Mouse (Mus musculus) embryonic facial prominence, embryonic 12.5 days (tissue): Measurements from ENCODE around the gene Eif2b3. TPM values are rescaled to one million over a fixed set of nuclear protein-coding genes. Genes with fewer than 3 reads are reported as not detected.
A peak's percentile ranks its signal among the peaks of the same experiment; 100 is the strongest.

ENCODE experiments used
- ATAC-seq: fragments of 200-750 bp; cut with Nextera tagmentation; 2 replicates; pipeline ENCODE4 v1.8.0; 2017; ENCODE audit not compliant: insufficient number of reproducible peaks, insufficient read depth, low FRiP score, low TSS enrichment
- H3K27ac ChIP-seq: fragments of 300-500 bp; sonication (generic); 2 replicates; pipeline ENCODE4 v1.5.1; 2016; ENCODE audit warnings: mild to moderate bottlenecking
- H3K27me3 ChIP-seq: fragments of 300-500 bp; sonication (generic); 2 replicates; pipeline ENCODE4 v1.6.1; 2016; ENCODE audit warnings: mild to moderate bottlenecking, moderate library complexity
- H3K36me3 ChIP-seq: fragments of 300-500 bp; sonication (generic); 2 replicates; pipeline ENCODE4 v1.6.1; 2016; ENCODE audit warnings: mild to moderate bottlenecking
- H3K4me1 ChIP-seq: fragments of 300-500 bp; sonication (generic); 2 replicates; pipeline ENCODE4 v1.6.1; 2016
- H3K4me2 ChIP-seq: fragments of 300-500 bp; sonication (generic); replicated peaks from 2 replicates; pipeline ENCODE4 v1.6.1; 2016; ENCODE audit warnings: mild to moderate bottlenecking, moderate library complexity
- H3K4me3 ChIP-seq: fragments of 300-500 bp; sonication (generic); 2 replicates; pipeline ENCODE4 v1.5.1; 2016; ENCODE audit warnings: mild to moderate bottlenecking
- H3K9ac ChIP-seq: fragments of 300-500 bp; sonication (generic); 2 replicates; pipeline ENCODE4 v1.6.1; 2016; ENCODE audit warnings: mild to moderate bottlenecking, moderate library complexity
- H3K9me3 ChIP-seq: fragments of 300-500 bp; sonication (generic); 2 replicates; pipeline ENCODE4 v1.6.1; 2016; ENCODE audit warnings: mild to moderate bottlenecking, moderate library complexity
- WGBS: fragments of 180-500 bp; shearing (Covaris S2); methylation state at CpG from one replicate; pipeline ENCODE4 v1.1.7; 2016; 5-methylcytosine and 5-hydroxymethylcytosine counted together
- polyA plus RNA-seq: library from polyadenylated mRNA; unstranded; fragments of >200 nt; fragmentation: Nextera tagmentation; extraction: Ambion mirVana; gene quantifications from 2 replicates; pipeline ENCODE4 v1.2.1, GENCODE M21; 2016

The Eif2b3 gene
- polyA plus RNA-seq, 1 experiment from 2014 or later: 43.8 TPM

DNA sequence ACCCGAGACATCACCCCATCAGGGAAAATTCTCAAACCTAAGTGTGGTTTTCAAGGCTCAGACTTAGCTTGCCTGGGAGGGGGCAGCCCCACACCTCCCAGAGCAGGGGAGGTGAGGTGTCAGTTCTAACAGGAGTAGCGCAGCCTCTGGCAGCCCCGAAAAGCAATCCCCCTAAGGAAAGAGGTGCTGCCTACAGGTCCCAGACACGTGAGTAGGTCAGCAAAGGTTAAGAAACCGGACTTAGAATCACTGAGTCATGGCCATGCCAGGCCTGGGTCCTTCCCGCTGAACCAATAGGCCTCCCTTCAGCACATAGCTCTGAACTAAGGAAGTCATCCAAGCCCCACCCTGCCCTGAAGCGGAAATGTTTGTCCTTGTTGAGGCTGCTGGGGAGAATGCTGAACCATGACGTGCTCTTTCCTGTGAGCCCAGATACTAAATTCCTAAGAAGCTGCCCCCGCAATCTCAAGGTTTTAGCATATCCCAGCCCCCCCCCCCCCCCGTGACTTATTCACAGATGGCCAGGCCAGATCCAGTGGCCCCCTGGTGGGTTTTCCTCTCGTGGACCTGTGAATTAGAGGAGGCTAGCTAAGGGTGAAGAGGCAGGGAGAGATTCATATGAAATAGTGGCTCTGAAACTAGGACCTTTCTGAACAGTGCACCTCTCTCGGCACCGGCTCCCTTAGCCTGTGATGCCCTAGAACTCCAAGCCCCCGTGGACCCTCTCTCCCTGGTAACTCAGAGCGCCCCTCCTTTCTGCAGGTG, 106.9 kb downstream of the Eif2b3 start:
- peaks cover 22% of the 10 kb centered on the region for H3K4me1 ChIP-seq

DNA sequence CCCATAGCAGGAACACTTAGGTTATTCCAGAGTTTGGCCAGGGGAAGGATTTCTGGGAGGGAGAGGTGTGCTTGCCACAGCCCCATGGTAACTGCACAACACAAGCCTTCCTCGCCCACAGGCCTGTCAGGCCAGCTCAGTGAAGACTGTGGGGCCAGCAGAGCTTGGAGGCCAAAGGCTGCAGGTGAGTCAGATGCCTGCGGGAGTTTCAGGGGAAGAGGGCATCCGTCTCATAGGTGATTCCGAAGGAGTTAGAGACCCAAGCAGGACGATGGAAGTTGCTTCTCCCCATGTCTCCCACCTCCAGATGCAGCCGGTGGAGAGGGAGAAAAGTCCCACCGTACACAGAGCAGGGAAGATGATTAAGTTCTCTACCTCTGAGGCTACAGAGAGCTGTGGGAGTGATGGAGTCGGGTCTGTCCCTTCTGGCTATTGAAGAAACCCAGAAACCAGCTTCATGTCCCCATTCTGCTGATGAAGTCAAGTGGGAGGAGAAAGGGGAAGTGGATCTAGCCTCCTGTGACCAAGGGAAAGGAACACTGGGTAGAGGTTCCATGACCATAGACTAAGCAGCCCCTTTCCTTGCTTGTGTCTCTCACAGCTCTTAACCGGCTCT, 107.6 kb downstream of the Eif2b3 start, which contains the start of gene Tctex1d4:
Gene Tctex1d4 (plus strand): TSS at position 120 of the 616 bp plus-strand sequence.
- peak within 1 kb of the TSS; percentile 40; the same call in 1 of the 2 replicates for H3K9ac ChIP-seq
- H3K36me3 ChIP-seq: peaks cover 6% of the 10 kb centered on the region; the same call in 1 of the 2 replicates
- no peak within 1 kb of the TSS for H3K4me3 ChIP-seq
- 0 out of 2 replicates have a peak within 1 kb of the TSS, but pooled peaks have one; percentile 24 for H3K4me2 ChIP-seq
- WGBS: 88% methylated on average over 9 of the region's 9 CpGs
- H3K27ac ChIP-seq: peak within 1 kb of the TSS; percentile 82
- no peak for ATAC-seq
- peaks cover 11% of the 10 kb centered on the region for H3K27me3 ChIP-seq
- no peaks in the 10 kb centered on the region for H3K9me3 ChIP-seq
- peaks cover 23% of the 10 kb centered on the region for H3K4me1 ChIP-seq

More for the DNA sequence above, 106.9 kb downstream of the Eif2b3 start:
- Histone ChIP-seq H3K4me2 (0 out of 2 replicates have a peak overlapping the region, but pooled peaks have one; percentile 24), H3K9ac (no peak overlapping the region; the same call in 1 of the 2 replicates), H3K27me3 (peaks cover 5% of the 10 kb centered on the region), H3K27ac (peak overlapping the region; percentile 82), H3K36me3 (peaks cover 6% of the 10 kb centered on the region; the same call in 1 of the 2 replicates), H3K9me3 (no peaks in the 10 kb centered on the region), H3K4me3 (no peak overlapping the region)
- ATAC-seq: no peak
- WGBS: 41% methylated on average over 15 of the region's 15 CpGs

DNA sequence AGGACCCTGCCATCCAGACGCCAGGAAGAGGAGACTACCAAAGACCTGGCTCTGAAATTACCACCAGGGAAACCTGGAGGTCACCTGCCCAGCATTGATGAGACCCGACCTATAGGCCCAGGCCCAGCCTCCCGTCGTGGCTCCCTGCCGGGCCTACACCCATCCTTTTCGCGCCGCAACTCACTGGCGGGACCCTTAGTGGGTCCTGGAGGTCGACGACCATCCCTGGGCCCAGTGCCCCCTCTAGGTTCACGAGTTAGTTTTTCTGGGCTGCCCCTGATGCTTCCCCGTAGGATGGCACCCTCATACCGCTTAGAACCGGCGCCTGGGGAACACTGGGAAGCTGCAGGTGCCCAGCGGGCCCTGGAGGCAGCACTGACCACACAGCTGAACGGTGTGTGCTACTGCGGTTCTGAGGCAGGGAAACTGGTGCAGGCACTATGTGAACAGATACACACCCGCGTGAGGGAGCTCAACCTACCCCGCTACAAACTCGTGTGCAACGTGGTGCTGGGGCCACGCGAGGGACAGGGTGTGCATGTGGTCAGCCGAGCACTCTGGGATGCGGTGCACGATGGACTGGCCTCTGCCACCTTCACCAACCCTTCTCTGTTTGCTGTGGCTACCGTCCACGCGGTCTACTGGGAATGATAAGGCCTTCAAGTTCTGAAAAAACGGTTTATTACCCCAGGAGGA, 108.9 kb downstream of the Eif2b3 start:
- no peak for ATAC-seq
- Histone ChIP-seq H3K9ac (no peak overlapping the region), H3K27ac (no peak overlapping the region), H3K36me3 (peaks cover 6% of the 10 kb centered on the region; the same call in 1 of the 2 replicates), H3K4me2 (no peak overlapping the region), H3K4me3 (no peak overlapping the region), H3K9me3 (no peaks in the 10 kb centered on the region), H3K4me1 (peaks cover 34% of the 10 kb centered on the region), H3K27me3 (peaks cover 25% of the 10 kb centered on the region)
- WGBS: 87% methylated on average over 33 of the region's 33 CpGs

DNA sequence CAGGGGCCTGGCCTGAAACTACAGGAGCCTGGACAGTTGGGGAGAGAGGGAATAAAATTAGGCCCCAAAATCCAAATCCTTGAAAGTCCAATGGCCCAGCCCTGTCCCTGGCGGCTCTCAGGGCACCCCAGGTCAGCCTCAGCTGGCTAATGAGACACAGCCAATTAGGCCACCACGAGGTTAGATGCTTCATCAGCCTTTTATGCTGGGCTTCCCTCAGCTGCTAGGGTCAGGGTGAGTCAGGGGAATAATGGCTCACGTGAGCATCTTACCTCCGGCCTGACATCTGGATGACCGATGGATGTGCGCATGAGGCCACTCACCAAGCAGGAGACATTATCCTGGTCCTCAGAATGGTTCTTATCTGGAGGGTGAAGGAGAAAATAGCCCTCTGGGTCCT, 111.6 kb downstream of the Eif2b3 start:
- no peak overlapping the region for H3K27ac ChIP-seq
- peaks cover 6% of the 10 kb centered on the region; the same call in 1 of the 2 replicates for H3K36me3 ChIP-seq
- WGBS: 62% methylated on average over 6 of the region's 6 CpGs
- peaks cover 29% of the 10 kb centered on the region for H3K27me3 ChIP-seq
- no peak overlapping the region for H3K4me3 ChIP-seq
- peaks cover 25% of the 10 kb centered on the region for H3K4me1 ChIP-seq
- H3K9me3 ChIP-seq: no peaks in the 10 kb centered on the region
- H3K9ac ChIP-seq: no peak overlapping the region
- no peak for ATAC-seq
- H3K4me2 ChIP-seq: no peak overlapping the region

DNA sequence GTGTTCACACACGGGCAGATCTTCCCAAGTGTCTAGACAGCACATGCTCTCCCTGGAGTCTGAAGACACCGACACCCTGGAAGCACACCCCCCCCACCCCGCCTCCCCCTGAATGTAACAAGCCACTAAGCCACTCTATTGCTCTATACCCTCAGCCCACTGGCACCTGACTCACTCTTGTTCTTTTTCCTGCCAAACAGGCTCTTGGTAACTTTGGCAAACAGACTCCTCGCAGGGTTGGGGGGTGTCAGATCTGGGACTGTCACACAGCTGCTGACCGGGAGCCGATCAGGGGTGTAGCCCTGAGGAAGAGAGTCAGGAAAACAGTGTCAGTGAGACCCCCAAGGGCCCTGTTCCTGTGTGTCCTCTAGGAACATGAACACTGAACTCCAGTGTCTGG, 112.0 kb downstream of the Eif2b3 start:
- Histone ChIP-seq H3K4me3 (no peak overlapping the region), H3K9ac (no peak overlapping the region), H3K4me1 (peaks cover 21% of the 10 kb centered on the region; the same call in 1 of the 2 replicates), H3K27ac (no peak overlapping the region), H3K9me3 (no peaks in the 10 kb centered on the region), H3K27me3 (peaks cover 29% of the 10 kb centered on the region), H3K4me2 (no peak overlapping the region), H3K36me3 (peaks cover 6% of the 10 kb centered on the region; the same call in 1 of the 2 replicates)
- WGBS: 72% methylated on average over 6 of the region's 6 CpGs
- no peak for ATAC-seq

DNA sequence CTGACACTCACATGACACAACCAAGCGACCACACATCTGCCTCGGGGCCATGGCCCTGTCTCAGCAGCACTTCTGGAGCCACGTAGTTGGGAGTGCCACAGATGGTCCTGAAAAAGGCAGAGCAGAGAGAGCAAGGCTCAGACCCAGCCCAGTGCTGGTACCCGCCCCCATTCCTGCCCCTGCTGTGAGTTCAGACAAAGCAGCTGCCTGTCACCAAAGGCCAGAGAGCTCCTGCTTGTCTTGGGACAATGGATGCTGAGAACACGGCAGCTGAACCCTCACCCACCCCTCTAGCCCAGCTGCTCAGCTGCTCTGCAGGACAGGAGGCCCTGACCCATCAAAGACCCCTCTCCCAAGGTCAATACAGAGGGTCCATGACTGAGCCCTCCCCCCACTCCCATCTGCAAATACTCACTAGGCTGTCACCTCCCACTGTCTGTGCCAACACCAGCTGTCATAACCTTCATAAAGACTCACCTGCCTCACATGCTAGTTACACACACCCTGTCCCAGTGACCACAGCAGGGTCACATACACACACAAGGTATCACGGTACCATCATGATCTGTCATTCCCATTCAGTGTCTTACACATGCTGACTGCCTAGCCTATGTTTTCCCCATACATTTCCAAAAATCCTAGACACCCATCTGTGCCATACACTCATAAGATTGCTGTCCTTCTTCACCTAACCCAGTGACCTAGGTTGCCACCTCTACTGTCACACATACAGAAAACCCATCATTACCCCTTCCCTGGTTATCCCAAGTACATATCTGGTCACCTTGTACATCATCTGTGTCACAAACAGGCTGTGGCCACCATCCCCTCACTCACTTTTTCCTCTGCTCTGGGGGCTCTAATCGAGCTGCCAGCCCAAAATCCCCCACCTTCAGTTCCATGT, 112.9 kb downstream of the Eif2b3 start:
- H3K27me3 ChIP-seq: peaks cover 29% of the 10 kb centered on the region
- no peaks in the 10 kb centered on the region for H3K9me3 ChIP-seq
- no peak overlapping the region for H3K27ac ChIP-seq
- peaks cover 17% of the 10 kb centered on the region; the same call in 1 of the 2 replicates for H3K4me1 ChIP-seq
- no peak overlapping the region for H3K9ac ChIP-seq
- H3K36me3 ChIP-seq: peaks cover 6% of the 10 kb centered on the region; the same call in 1 of the 2 replicates
- peak overlapping the region; percentile 87 for H3K4me3 ChIP-seq
- ATAC-seq: peak; percentile 36; the same call in 1 of the 2 replicates
- 16% methylated on average over 7 of the region's 7 CpGs for WGBS
- peak overlapping the region; percentile 96 for H3K4me2 ChIP-seq

DNA sequence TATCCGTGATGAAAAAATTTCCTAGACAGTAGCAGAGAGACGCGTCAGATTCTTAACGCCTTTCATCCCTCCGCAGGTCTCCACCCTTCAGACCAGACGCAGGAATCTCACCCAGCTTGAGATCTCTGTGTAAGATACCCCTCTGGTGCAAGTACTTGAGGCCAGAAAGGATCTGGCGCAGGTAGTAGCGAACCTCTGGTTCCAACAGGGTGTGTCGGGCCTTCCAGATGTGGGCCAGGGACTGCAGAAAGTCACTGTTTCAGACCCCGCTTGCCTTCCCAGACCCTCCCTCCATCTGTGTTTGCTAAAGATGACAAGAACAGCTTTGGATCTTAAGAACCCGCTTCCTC, 113.6 kb downstream of the Eif2b3 start:
- Histone ChIP-seq H3K4me3 (peak overlapping the region; percentile 87), H3K36me3 (peaks cover 6% of the 10 kb centered on the region; the same call in 1 of the 2 replicates), H3K4me1 (peaks cover 17% of the 10 kb centered on the region; the same call in 1 of the 2 replicates), H3K27me3 (peaks cover 29% of the 10 kb centered on the region), H3K27ac (no peak overlapping the region), H3K9me3 (no peaks in the 10 kb centered on the region), H3K4me2 (peak overlapping the region; percentile 96), H3K9ac (peak overlapping the region; percentile 78)
- 9% methylated on average over 11 of the region's 11 CpGs for WGBS
- ATAC-seq: no peak

DNA sequence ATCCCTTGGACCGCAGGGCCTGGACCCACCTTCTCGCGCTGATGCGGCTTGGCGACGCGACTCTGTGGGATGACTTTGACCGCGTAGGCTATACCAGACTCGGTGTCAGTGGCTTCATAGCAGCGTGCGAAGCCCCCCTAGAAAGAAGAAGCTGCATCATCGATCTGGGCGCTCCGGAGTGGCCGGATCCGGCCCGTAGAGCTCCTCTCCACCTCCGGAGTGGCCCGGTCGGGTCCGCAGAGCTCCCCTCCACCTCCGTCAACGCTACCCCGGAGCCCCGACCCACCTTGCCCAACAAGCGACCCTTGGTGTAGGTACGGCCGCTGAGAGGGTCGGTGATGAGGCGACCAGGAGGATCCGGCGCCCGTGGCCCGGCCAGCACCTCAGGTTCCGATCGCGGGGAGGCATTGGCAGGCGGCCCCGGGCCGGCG, 114.2 kb downstream of the Eif2b3 start:
- H3K27ac ChIP-seq: no peak overlapping the region
- peaks cover 29% of the 10 kb centered on the region for H3K27me3 ChIP-seq
- ATAC-seq: peak; percentile 50
- H3K4me1 ChIP-seq: peaks cover 17% of the 10 kb centered on the region; the same call in 1 of the 2 replicates
- H3K4me3 ChIP-seq: peak overlapping the region; percentile 87
- H3K9ac ChIP-seq: peak overlapping the region; percentile 78
- H3K9me3 ChIP-seq: no peaks in the 10 kb centered on the region
- peaks cover 6% of the 10 kb centered on the region; the same call in 1 of the 2 replicates for H3K36me3 ChIP-seq
- peak overlapping the region; percentile 96 for H3K4me2 ChIP-seq
- WGBS: under 1% methylated on average over 42 of the region's 42 CpGs

DNA sequence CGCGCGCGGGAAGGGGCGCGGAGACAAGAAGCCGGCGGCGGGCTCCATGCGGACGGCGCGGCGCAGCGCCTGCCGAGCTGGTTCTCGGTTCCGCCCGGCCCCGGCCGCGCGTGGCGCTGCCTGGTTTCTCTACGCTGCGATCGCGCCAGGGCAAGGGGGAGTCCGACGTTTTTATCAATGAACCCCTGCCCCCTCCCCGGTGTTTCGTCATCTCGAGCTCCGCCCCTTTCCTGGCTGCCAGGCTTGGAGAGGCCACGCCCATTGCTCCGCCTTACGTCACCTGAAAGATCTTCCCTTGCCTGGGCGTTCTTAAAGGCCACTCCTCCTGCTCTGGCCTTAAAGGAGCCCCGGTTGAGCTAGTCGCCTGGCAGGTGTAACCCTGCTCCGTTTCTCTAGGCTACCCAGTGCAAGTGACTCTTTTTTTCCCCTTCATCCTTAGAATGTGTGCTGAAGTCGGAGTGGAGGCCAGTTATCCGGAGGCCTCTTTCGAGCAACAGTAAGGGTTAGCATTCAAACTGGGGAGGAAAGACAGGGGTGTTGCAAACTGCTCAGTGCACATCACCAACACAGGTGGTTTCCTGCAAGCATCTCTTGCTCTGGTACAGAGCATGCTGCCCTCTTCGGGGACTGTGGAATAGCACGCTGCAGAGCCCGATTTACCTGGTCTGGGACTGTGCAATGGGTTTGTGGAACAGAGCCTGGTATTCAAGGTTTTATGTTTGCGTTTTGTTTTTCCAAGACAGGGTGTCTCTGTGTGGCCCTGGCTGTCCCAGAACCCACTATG, 114.8 kb downstream of the Eif2b3 start, which contains the start of gene Plk3:
Gene Plk3 (minus strand): TSS at position 147 of the 784 bp plus-strand sequence.
- peak; percentile 78 for ATAC-seq
- peaks cover 17% of the 10 kb centered on the region; the same call in 1 of the 2 replicates for H3K4me1 ChIP-seq
- 3% methylated on average over 37 of the region's 48 CpGs for WGBS
- peaks cover 1% of the 10 kb centered on the region; the same call in 1 of the 2 replicates for H3K36me3 ChIP-seq
- peaks cover 29% of the 10 kb centered on the region for H3K27me3 ChIP-seq
- H3K4me2 ChIP-seq: peak within 1 kb of the TSS; percentile 96
- peak within 1 kb of the TSS; percentile 87 for H3K4me3 ChIP-seq
- H3K27ac ChIP-seq: no peak within 1 kb of the TSS
- no peaks in the 10 kb centered on the region for H3K9me3 ChIP-seq
- H3K9ac ChIP-seq: peak within 1 kb of the TSS; percentile 78

DNA sequence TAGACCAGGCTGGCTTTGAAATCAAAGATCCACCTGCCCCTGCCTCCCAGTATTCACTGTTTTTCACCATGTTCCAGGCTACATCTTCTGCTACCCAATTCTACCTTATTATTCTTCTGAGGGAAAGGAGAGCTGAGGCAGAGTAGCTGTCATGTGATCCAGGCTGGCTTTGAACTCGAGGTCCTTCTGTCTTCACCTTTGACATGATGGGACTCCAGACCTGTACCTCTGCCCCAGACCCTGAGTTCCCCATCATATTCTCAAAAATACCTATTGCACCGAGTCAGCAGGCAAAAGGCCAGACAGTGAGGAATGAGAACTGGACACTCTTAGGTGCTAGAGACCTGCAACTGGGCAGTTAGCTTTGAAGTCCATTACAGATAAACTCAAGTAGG, 115.4 kb downstream of the Eif2b3 start:
- 29% methylated on average over 2 of the region's 2 CpGs for WGBS
- Histone ChIP-seq H3K4me2 (peak overlapping the region; percentile 96; the same call in 1 of the 2 replicates), H3K27ac (no peak overlapping the region), H3K9ac (no peak overlapping the region; the same call in 1 of the 2 replicates), H3K4me1 (peaks cover 17% of the 10 kb centered on the region; the same call in 1 of the 2 replicates), H3K36me3 (no peaks in the 10 kb centered on the region), H3K27me3 (peaks cover 29% of the 10 kb centered on the region), H3K4me3 (no peak overlapping the region; the same call in 1 of the 2 replicates), H3K9me3 (no peaks in the 10 kb centered on the region)
- no peak for ATAC-seq
